Mouse (Mus musculus) MEL (cell line): ENCODE data around the gene Apba2. TPM values are rescaled to one million over a fixed set of nuclear protein-coding genes. Genes with fewer than 3 reads are reported as not detected.

Experiments used
- DNase-seq: peaks from one replicate; pipeline ENCODE4 v3.0.0; 2011; ENCODE audit warnings: low read depth, low spot score
- H3K27ac ChIP-seq: 2 replicates; pipeline ENCODE4 v1.5.1; 2012; ENCODE audit warnings: low read depth, mild to moderate bottlenecking, control low read depth, low read length, moderate library complexity; ENCODE audit not compliant: control insufficient read depth
- H3K27me3 ChIP-seq, 2 experiments: fragments of 150-350 bp in 1 of 2; sonication (generic) in 1 of 2; 2 replicates each; pipeline ENCODE4 v1.6.1; 2012; ENCODE audit warnings: low read length in 2 of 2, mild to moderate bottlenecking in 2 of 2, improper control_type of control experiment in 1 of 2, moderate library complexity in 1 of 2; ENCODE audit not compliant: insufficient read depth in 2 of 2, control insufficient read depth in 1 of 2
- H3K36me3 ChIP-seq, 2 experiments: 2 replicates each; pipeline ENCODE4 v1.6.1; 2012 to 2014; ENCODE audit warnings: low read length in 2 of 2, improper control_type of control experiment in 1 of 2, inconsistent platforms in 1 of 2, mild to moderate bottlenecking in 1 of 2; ENCODE audit not compliant: insufficient read depth in 2 of 2, control insufficient read depth in 1 of 2
- H3K4me1 ChIP-seq, 2 experiments: fragments of 150-350 bp in 1 of 2; sonication (generic) in 1 of 2; 2 replicates each; pipeline ENCODE4 v1.6.1; 2012; ENCODE audit warnings: low read length in 2 of 2, improper control_type of control experiment in 1 of 2, mild to moderate bottlenecking in 1 of 2; ENCODE audit not compliant: insufficient read depth in 2 of 2, control insufficient read depth in 1 of 2
- H3K4me3 ChIP-seq, 2 experiments: fragments of 150-350 bp in 1 of 2; sonication (generic) in 1 of 2; 2 replicates each; pipeline ENCODE4 v1.5.1; 2012; ENCODE audit warnings: low read depth in 2 of 2, low read length in 2 of 2, mild to moderate bottlenecking in 2 of 2, moderate library complexity in 2 of 2, control low read depth in 1 of 2, improper control_type of control experiment in 1 of 2; ENCODE audit not compliant: control insufficient read depth in 1 of 2, insufficient read depth in 1 of 2
- H3K79me2 ChIP-seq: 2 replicates; pipeline ENCODE4 v1.6.1; 2012; ENCODE audit warnings: mild to moderate bottlenecking, low read length, moderate library complexity; ENCODE audit not compliant: control insufficient read depth, poor library complexity, insufficient read depth
- H3K9ac ChIP-seq: 2 replicates; pipeline ENCODE4 v1.6.1; 2012; ENCODE audit warnings: low read depth, mild to moderate bottlenecking, control low read depth, low read length, moderate library complexity; ENCODE audit not compliant: control insufficient read depth, poor library complexity, severe bottlenecking
- H3K9me3 ChIP-seq: fragments of 150-350 bp; sonication (generic); replicated peaks from 2 replicates; pipeline ENCODE4 v1.6.1; 2012; ENCODE audit warnings: mild to moderate bottlenecking, low read length, improper control_type of control experiment, moderate library complexity; ENCODE audit not compliant: insufficient read depth
- ELF1 ChIP-seq: IDR thresholded peaks from 2 replicates; pipeline ENCODE4 v1.6.1; 2014; ENCODE audit warnings: low read depth, mild to moderate bottlenecking, inconsistent platforms, low read length, improper control_type of control experiment, moderate library complexity
- NRF1 ChIP-seq: IDR thresholded peaks from 2 replicates; pipeline ENCODE4 v1.6.1; 2014; ENCODE audit warnings: low read depth, mild to moderate bottlenecking, inconsistent platforms, low read length, improper control_type of control experiment, moderate library complexity; ENCODE audit not compliant: poor library complexity, insufficient read depth, severe bottlenecking
- POLR2AphosphoS2 ChIP-seq: IDR thresholded peaks from 2 replicates; pipeline ENCODE4 v1.6.1; 2011; ENCODE audit warnings: low read length, improper control_type of control experiment
- polyA plus RNA-seq, 2 experiments: library from polyadenylated mRNA; stranded (reverse) in 1 of 2; unstranded in 1 of 2; fragments of >175 nt in 1 of 2; fragments of >200 nt in 1 of 2; gene quantifications; 2 replicates each; pipeline versions ENCODE4 v1.2.1 to v1.2.4; 2012; ENCODE audit warnings: low replicate concordance in 2 of 2, low read depth in 1 of 2; ENCODE audit not compliant: insufficient read length in 2 of 2, insufficient read depth in 1 of 2, missing spikeins in 1 of 2
- total RNA-seq: library from RNA; depleted of rRNA; stranded (reverse); fragments of 300-350 nt; gene quantifications from 2 replicates; pipeline ENCODE4 v1.2.3, GENCODE M21; 2012; rRNA removed

Gene Apba2
- total and polyA plus RNA-seq, 3 experiments: not detected

- no peak for DNase-seq
- H3K27ac ChIP-seq: no peak overlapping the region
- no peak overlapping the region for H3K9ac ChIP-seq
- no peaks in the 10 kb centered on the region for H3K36me3 ChIP-seq
- TF ChIP-seq NRF1: no peak
- no peak for TF ChIP-seq POLR2AphosphoS2
- TF ChIP-seq ELF1: no peak
- H3K79me2 ChIP-seq: no peaks in the 10 kb centered on the region
- H3K4me3 ChIP-seq: no peak overlapping the region
- no peaks in the 10 kb centered on the region for H3K27me3 ChIP-seq
- H3K9me3 ChIP-seq: no peaks in the 10 kb centered on the region
- H3K4me1 ChIP-seq: no peaks in the 10 kb centered on the region
Observed at GRCm38 (mm10) chr7:64792031-64792430, 290.5 kb downstream of the Apba2 start.

- Histone ChIP-seq H3K36me3 (no peaks in the 10 kb centered on the region), H3K9me3 (no peaks in the 10 kb centered on the region), H3K27ac (no peak overlapping the region), H3K27me3 (no peaks in the 10 kb centered on the region), H3K4me1 (no peaks in the 10 kb centered on the region), H3K4me3 (no peak overlapping the region), H3K9ac (no peak overlapping the region), H3K79me2 (no peaks in the 10 kb centered on the region)
- no peak for TF ChIP-seq POLR2AphosphoS2
- no peak for DNase-seq
Observed at GRCm38 (mm10) chr7:64795554-64795953, 294.0 kb downstream of the Apba2 start.

Other genes with a start within 250 kb of the Apba2 start
- 1.2 and 1.7 TPM in 2 replicates for gene Mtmr10, start 214.1 kb upstream of the Apba2 start, total RNA-seq
- 1 to 10 TPM in 1 of 2 experiments, not detected in 1; 2.4 TPM for gene Mtmr10, start 214.1 kb upstream of the Apba2 start, polyA plus RNA-seq
- 2.9 and 3.1 TPM in 2 replicates for gene Fan1, start 127.6 kb upstream of the Apba2 start, total RNA-seq
- gene Fan1, start 127.6 kb upstream of the Apba2 start, polyA plus RNA-seq: 1 to 10 TPM in 1 of 2 experiments, not detected in 1; 3.6 TPM
- gene Mphosph10, start 109.4 kb upstream of the Apba2 start, total RNA-seq: 74.6 and 87.9 TPM in 2 replicates
- gene Mphosph10, start 109.4 kb upstream of the Apba2 start, polyA plus RNA-seq: 100 to 1,000 TPM in 1 of 2 experiments, 10 to 100 TPM in 1; 77.6 to 290 TPM
- gene Mcee, start 109.1 kb upstream of the Apba2 start, total RNA-seq: 11.4 and 18.2 TPM in 2 replicates
- gene Mcee, start 109.1 kb upstream of the Apba2 start, polyA plus RNA-seq: 10 to 100 TPM in 1 of 2 experiments, not detected in 1; 22.6 TPM